10 mouse cellular contexts compared by ENCODE assay signal in genomic region chr10:52384823-52385610, GRCm38 (mm10). TPM values are rescaled to one million over a fixed set of nuclear protein-coding genes. Genes with fewer than 3 reads are reported as not detected.
A peak's percentile ranks its signal among the peaks of the same experiment; 100 is the strongest.
DNase-seq lines count a peak whose midpoint lies in the region.
"Had no signal": no experiment of that assay in that cellular context is flagged by ENCODE, and none has a peak within 500 bp of the region (broad histone marks: within the 10 kb centered on the region; RNA-seq: fewer than 3 reads in every experiment).

No protein-coding gene starts in this region.

- intact Hi-C loops in heart, postnatal 36 days (cut with DNase I): loop anchor here (2.0 to 10.0 kb wide), 5 partner anchors 54 to 280 kb away; partner anchors contain the start of gene Dcbld1

- peaks cover 6% of the 10 kb centered on the region; the same call in 1 of the 2 replicates for H3K4me1 ChIP-seq in heart, embryonic 10.5 days
- peaks cover 35% of the 10 kb centered on the region for H3K4me1 ChIP-seq in limb, embryonic 10.5 days
- H3K4me1 ChIP-seq: stomach, embryonic 15.5 days had no signal

- no peaks in the 10 kb centered on the region for H3K36me3 ChIP-seq in heart, embryonic 10.5 days
- no peaks in the 10 kb centered on the region for H3K36me3 ChIP-seq in limb, embryonic 10.5 days
- no peaks in the 10 kb centered on the region for H3K36me3 ChIP-seq in splenic B cell, adult 2 months (ENCODE audit: control insufficient read depth, insufficient read depth, low read length, poor library complexity, severe bottlenecking)
- H3K36me3 ChIP-seq: stomach, embryonic 15.5 days had no signal

- H3K9me3 ChIP-seq in heart, embryonic 10.5 days: no peaks in the 10 kb centered on the region
- H3K9me3 ChIP-seq in limb, embryonic 10.5 days (replicated peaks): no peaks in the 10 kb centered on the region
- H3K9me3 ChIP-seq: stomach, embryonic 15.5 days had no signal

- H3K4me3 ChIP-seq in heart, embryonic 10.5 days: no peak overlapping the region
- H3K4me3 ChIP-seq in limb, embryonic 10.5 days: no peak overlapping the region
- H3K4me3 ChIP-seq: stomach, embryonic 15.5 days had no signal

- no peak overlapping the region for H3K27ac ChIP-seq in heart, embryonic 10.5 days
- H3K27ac ChIP-seq in limb, embryonic 10.5 days: no peak overlapping the region
- H3K27ac ChIP-seq: stomach, embryonic 15.5 days had no signal

- 38% methylated on average over 8 of the region's 8 CpGs for WGBS in heart, embryonic 10.5 days
- WGBS in limb, embryonic 10.5 days: 63% methylated on average over 8 of the region's 8 CpGs

- no peaks in the 10 kb centered on the region for H3K27me3 ChIP-seq in heart, embryonic 10.5 days (ENCODE audit: insufficient read depth, poor library complexity, severe bottlenecking)
- no peaks in the 10 kb centered on the region for H3K27me3 ChIP-seq in limb, embryonic 10.5 days (ENCODE audit: low read depth, poor library complexity, severe bottlenecking)
- H3K27me3 ChIP-seq in splenic B cell, adult 2 months (ENCODE audit: control insufficient read depth, insufficient read depth, low read length, poor library complexity, severe bottlenecking): no peaks in the 10 kb centered on the region
- H3K27me3 ChIP-seq: stomach, embryonic 15.5 days had no signal

- DNase-seq in heart, adult 18-20 months: peak; percentile 61 to 73
- DNase-seq in heart, embryonic 10.5 days (ENCODE audit: low spot score): no peak
- DNase-seq in urinary bladder, postnatal 36 days (ENCODE audit: low spot score in 2 of 2): peak; percentile 23 to 36
- DNase-seq in urinary bladder, postnatal 10 days (ENCODE audit: low spot score): no peak
- DNase-seq in cerebellum, postnatal 25 days: peak; percentile 62 to 75
- peak; percentile 47 to 61 for DNase-seq in heart, postnatal 36 days
- DNase-seq in limb, embryonic 10.5 days (ENCODE audit: low spot score): peak; percentile 39
- peak; percentile 80 for DNase-seq in splenic B cell, adult 2 months (ENCODE audit: low read depth, low spot score)

RNA-seq across cellular contexts. Expression of gene Gopc, which starts 3.1 kb away (rescaled TPM):
- 10 to 100 TPM; 12.2 to 13.1 TPM for total RNA-seq in heart, adult 18-20 months (2021)
- polyA plus RNA-seq in heart, embryonic 10.5 days (2016; fragmentation: Nextera tagmentation; extraction: Ambion mirVana): 17.4 and 18.4 TPM in 2 replicates
- 10 to 100 TPM; 12.1 to 13.4 TPM for total RNA-seq in heart, postnatal 36 days (2021)
- polyA plus RNA-seq in limb, embryonic 10.5 days (2016; fragmentation: Nextera tagmentation; extraction: Ambion mirVana): 15.3 and 19.2 TPM in 2 replicates

RNA-seq across cellular contexts. Expression of gene Nepn, which starts 3.8 kb away (rescaled TPM):
- total RNA-seq in heart, adult 18-20 months (2021): under 1 TPM; 0.21 to 0.40 TPM
- polyA plus RNA-seq in heart, embryonic 10.5 days (2016; fragmentation: Nextera tagmentation; extraction: Ambion mirVana): 7.6 TPM in 1 of 2 replicates, not detected in the other
- under 1 TPM; 0.53 to 0.65 TPM for total RNA-seq in heart, postnatal 36 days (2021)
- polyA plus RNA-seq in limb, embryonic 10.5 days (2016; fragmentation: Nextera tagmentation; extraction: Ambion mirVana): not detected in 2 replicates
- total RNA-seq: layer of hippocampus, postnatal 25 days had no signal

RNA-seq across cellular contexts. Expression of gene Gm26741, which starts 26.4 kb away (rescaled TPM):
- total RNA-seq in heart, adult 18-20 months (2021): not detected
- polyA plus RNA-seq in heart, embryonic 10.5 days (2016; fragmentation: Nextera tagmentation; extraction: Ambion mirVana): not detected in 2 replicates
- not detected for total RNA-seq in heart, postnatal 36 days (2021)
- polyA plus RNA-seq in limb, embryonic 10.5 days (2016; fragmentation: Nextera tagmentation; extraction: Ambion mirVana): not detected in 2 replicates
- total RNA-seq: layer of hippocampus, postnatal 25 days had no signal
- polyA plus RNA-seq: stomach, embryonic 15.5 days had no signal

RNA-seq across cellular contexts. Expression of gene Nus1, which starts 32.3 kb away (rescaled TPM):
- 10 to 100 TPM; 38.7 to 38.8 TPM for total RNA-seq in heart, adult 18-20 months (2021)
- 9.4 and 14.1 TPM in 2 replicates for polyA plus RNA-seq in heart, embryonic 10.5 days (2016; fragmentation: Nextera tagmentation; extraction: Ambion mirVana)
- 10 to 100 TPM; 28.9 to 33.6 TPM for total RNA-seq in heart, postnatal 36 days (2021)
- 14.3 and 14.9 TPM in 2 replicates for polyA plus RNA-seq in limb, embryonic 10.5 days (2016; fragmentation: Nextera tagmentation; extraction: Ambion mirVana)

Comparison
In these comparisons a context has a peak if more than half of its experiments do, and no peak if none do; other contexts are left out.
1. DNase-seq: peak in heart, adult 18-20 months (2 of 2), urinary bladder, postnatal 36 days (2 of 2), cerebellum, postnatal 25 days (2 of 2), heart, postnatal 36 days (2 of 2), limb, embryonic 10.5 days (single experiment) and splenic B cell, adult 2 months (single experiment); none in heart, embryonic 10.5 days (single experiment) and urinary bladder, postnatal 10 days (single experiment).